Mouse (Mus musculus) liver, embryonic 11.5 days (tissue): ENCODE results near the gene Dbp. TPM values are rescaled to one million over a fixed set of nuclear protein-coding genes. Genes with fewer than 3 reads are reported as not detected.

Experiments used
- ATAC-seq: fragments of 200-750 bp; cut with Nextera tagmentation; replicated peaks from 2 replicates; pipeline ENCODE4 v1.8.0; 2017; ENCODE audit warnings: moderate number of reproducible peaks, mild to moderate bottlenecking, moderate TSS enrichment, moderate library complexity; ENCODE audit not compliant: low FRiP score
- DNase-seq: peaks from one replicate; pipeline ENCODE4 v3.0.0-alpha.2; 2017; ENCODE audit warnings: low spot score
- H3K27ac ChIP-seq: fragments of 300-500 bp; sonication (generic); 2 replicates; pipeline ENCODE4 v1.5.1; 2014; ENCODE audit warnings: mild to moderate bottlenecking, low read depth, low read length, control low read depth
- H3K27me3 ChIP-seq: fragments of 300-500 bp; sonication (generic); replicated peaks from 2 replicates; pipeline ENCODE4 v1.6.1; 2014; ENCODE audit warnings: low read length, mixed read lengths; ENCODE audit not compliant: control insufficient read depth, insufficient read depth
- H3K36me3 ChIP-seq: fragments of 300-500 bp; sonication (generic); 2 replicates; pipeline ENCODE4 v1.6.1; 2014; ENCODE audit warnings: mild to moderate bottlenecking, low read length, moderate library complexity, mixed read lengths; ENCODE audit not compliant: control insufficient read depth, insufficient read depth
- H3K4me1 ChIP-seq: fragments of 300-500 bp; sonication (generic); replicated peaks from 2 replicates; pipeline ENCODE4 v1.6.1; 2014; ENCODE audit warnings: low read length, mixed read lengths; ENCODE audit not compliant: control insufficient read depth, insufficient read depth
- H3K4me2 ChIP-seq: fragments of 300-500 bp; sonication (generic); 2 replicates; pipeline ENCODE4 v1.6.1; 2014; ENCODE audit warnings: mild to moderate bottlenecking, control low read depth, moderate library complexity
- H3K4me3 ChIP-seq: fragments of 300-500 bp; sonication (generic); 2 replicates; pipeline ENCODE4 v1.5.1; 2014; ENCODE audit warnings: low read depth, low read length, control low read depth
- H3K9ac ChIP-seq: fragments of 300-500 bp; sonication (generic); 2 replicates; pipeline ENCODE4 v1.6.1; 2014; ENCODE audit warnings: low read depth, low read length, control low read depth
- H3K9me3 ChIP-seq: fragments of 300-500 bp; sonication (generic); 2 replicates; pipeline ENCODE4 v1.6.1; 2016; ENCODE audit warnings: low read length, inconsistent platforms, mixed read lengths; ENCODE audit not compliant: control insufficient read depth
- WGBS: fragments of 180-500 bp; shearing (Covaris S2); extraction: QIAGEN DNeasy Blood & Tissue Kit; methylation state at CpG from one replicate; pipeline ENCODE4 v1.1.7; 2014; 5-methylcytosine and 5-hydroxymethylcytosine counted together
- polyA plus RNA-seq: library from polyadenylated mRNA; unstranded; fragments of >200 nt; fragmentation: Nextera tagmentation; extraction: Ambion mirVana; gene quantifications from 2 replicates; pipeline ENCODE4 v1.2.1, GENCODE M21; 2014

The Dbp gene
- polyA plus RNA-seq, 1 experiment from 2014 or later, result 1.8 TPM

DNA sequence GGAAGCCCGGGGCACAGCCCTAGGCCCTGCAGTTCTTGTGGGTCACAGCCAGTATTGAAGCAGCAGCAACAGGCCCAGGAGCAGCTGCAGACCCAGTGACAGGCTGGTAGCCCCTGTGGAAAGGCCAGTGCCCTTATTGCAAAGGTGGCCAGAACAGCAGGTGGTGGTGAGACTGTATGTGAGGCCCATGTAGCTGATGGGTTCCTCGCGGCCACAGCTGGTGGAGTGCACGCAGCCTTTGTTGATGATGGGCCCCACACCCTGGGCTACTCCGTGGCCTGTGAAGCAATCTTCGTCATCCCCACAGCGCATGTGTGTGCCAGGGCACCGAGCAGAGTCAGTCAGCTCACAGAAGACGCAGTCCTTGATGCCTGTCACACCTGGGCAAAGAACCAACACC, 20.3 kb downstream of the Dbp start:
- Histone ChIP-seq H3K4me1 (peaks cover 11% of the 10 kb centered on the region), H3K36me3 (peaks cover 60% of the 10 kb centered on the region), H3K27ac (no peak overlapping the region), H3K9ac (no peak overlapping the region), H3K4me3 (no peak overlapping the region), H3K9me3 (no peaks in the 10 kb centered on the region), H3K27me3 (no peaks in the 10 kb centered on the region), H3K4me2 (no peak overlapping the region)
- ATAC-seq (no peak), DNase-seq (no peak)
- 89% methylated on average over 9 of the region's 9 CpGs for WGBS

DNA sequence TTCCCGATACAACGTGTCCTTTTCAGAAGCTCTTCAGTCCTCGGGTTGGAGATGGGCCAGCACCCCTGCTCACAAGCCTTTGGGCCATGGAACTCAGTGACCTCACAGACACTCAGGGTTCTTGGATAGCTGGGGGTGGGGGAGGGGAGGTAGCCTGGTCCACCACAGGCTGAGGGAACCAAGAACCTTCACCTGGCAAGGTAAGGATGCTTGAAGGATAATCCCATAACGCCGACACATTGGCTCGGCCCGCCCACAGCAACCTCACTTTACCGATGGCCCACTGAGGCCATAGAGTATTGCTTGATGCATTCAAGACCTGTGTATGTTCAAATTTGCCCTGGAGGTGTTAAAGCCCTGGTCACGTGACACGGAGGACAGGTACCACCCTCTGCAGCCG, 20.8 kb downstream of the Dbp start, which contains the start of gene Spaca4:
Spaca4 (minus strand) TSS at position 101 of the 400 bp plus-strand sequence.
- Histone ChIP-seq H3K4me2 (no peak within 1 kb of the TSS), H3K27me3 (no peaks in the 10 kb centered on the region), H3K27ac (no peak within 1 kb of the TSS), H3K9me3 (no peaks in the 10 kb centered on the region), H3K4me3 (no peak within 1 kb of the TSS), H3K4me1 (peaks cover 12% of the 10 kb centered on the region), H3K9ac (no peak within 1 kb of the TSS), H3K36me3 (peaks cover 55% of the 10 kb centered on the region)
- ATAC-seq (no peak), DNase-seq (no peak)
- 88% methylated on average over 11 of the region's 11 CpGs for WGBS

DNA sequence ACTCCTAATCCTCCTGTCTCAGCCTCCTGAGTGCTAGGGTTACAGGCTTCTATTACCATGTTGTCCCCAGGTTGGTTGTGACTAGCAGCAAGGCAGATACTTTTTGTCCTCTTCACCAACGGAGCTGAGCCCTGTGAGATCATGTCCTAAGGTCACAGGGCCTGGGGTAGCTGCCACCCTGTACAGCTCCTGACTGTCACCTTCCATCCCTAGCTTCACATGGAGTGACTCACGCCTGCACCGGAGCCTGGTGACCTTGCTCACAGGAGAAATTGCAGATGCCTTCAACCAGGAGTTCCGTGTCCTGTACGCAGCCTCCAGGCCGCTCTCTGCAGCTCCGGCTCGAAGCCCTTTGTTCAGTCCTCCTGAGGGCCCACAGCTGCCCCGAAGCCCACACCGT, 21.5 kb downstream of the Dbp start:
- H3K9me3 ChIP-seq, result no peaks in the 10 kb centered on the region
- H3K4me3 ChIP-seq, result no peak overlapping the region
- no peak for ATAC-seq
- DNase-seq, result no peak
- H3K36me3 ChIP-seq, result peaks cover 50% of the 10 kb centered on the region
- no peak overlapping the region for H3K9ac ChIP-seq
- no peak overlapping the region for H3K4me2 ChIP-seq
- no peaks in the 10 kb centered on the region for H3K27me3 ChIP-seq
- WGBS, result 91% methylated on average over 10 of the region's 10 CpGs
- H3K4me1 ChIP-seq, result peaks cover 15% of the 10 kb centered on the region
- no peak overlapping the region for H3K27ac ChIP-seq

DNA sequence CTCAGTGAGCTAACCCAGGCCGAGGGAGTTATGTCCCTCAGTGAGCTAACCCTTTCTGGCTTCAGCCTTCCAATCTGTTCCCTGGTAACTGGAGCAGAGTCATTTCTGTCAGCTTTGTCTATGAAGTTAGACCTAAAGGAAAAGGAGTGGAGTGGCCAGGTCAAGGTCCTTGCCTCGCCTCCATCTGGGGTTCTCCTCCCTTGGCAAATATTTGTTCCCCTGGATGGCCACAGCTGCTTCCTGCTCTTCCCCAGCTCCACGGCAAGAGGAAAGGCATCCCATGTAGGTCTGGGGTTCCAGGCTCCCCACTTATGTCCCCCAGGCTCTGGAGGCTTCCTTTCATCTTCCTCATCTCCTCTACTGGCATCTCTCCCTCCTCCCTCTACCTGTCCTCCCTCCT, 22.7 kb downstream of the Dbp start:
- WGBS, result 77% methylated on average over 3 of the region's 3 CpGs
- ATAC-seq (no peak), DNase-seq (no peak)
- no peak overlapping the region for H3K4me3 ChIP-seq
- no peak overlapping the region for H3K4me2 ChIP-seq
- H3K4me1 ChIP-seq, result peaks cover 15% of the 10 kb centered on the region
- H3K27ac ChIP-seq, result no peak overlapping the region
- no peaks in the 10 kb centered on the region for H3K9me3 ChIP-seq
- no peak overlapping the region for H3K9ac ChIP-seq
- H3K36me3 ChIP-seq, result peaks cover 38% of the 10 kb centered on the region
- H3K27me3 ChIP-seq, result no peaks in the 10 kb centered on the region

DNA sequence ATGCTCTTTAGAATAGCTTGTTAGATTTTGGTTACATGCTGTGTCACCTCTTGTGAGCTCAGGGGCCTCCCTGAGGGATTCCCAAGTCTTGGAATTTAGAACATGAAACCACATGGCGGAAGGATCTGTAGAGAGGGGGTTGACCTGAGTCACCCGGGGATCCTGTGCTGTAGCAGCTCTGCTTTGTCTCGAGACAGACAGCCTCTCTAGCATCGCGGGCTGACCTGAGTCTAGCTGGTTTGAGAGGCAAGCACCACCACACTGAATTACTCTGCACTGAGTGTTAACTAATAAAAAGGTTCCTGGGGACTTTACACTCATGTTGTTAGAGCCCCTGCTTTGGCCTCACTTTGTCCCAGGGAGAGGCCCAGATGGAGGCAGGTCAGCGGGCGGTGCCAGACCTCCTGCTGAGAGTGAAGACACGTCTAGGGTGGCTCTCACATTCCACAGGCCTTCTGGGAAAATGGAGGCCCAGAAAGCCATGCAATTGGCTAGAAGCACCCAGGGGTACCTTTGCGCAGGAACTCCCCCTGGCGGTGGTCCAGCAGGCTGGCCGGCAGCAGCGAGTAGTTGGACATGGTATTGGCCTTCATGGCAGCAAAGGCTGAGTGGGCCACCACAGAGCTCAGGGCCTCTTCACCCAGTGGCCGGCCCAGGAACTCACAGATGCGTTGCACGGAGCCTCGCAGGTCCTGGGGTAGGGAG, 26.0 kb downstream of the Dbp start:
- H3K27ac ChIP-seq, result no peak overlapping the region
- peak; percentile 34 for ATAC-seq
- no peaks in the 10 kb centered on the region for H3K9me3 ChIP-seq
- 23% methylated on average over 16 of the region's 16 CpGs for WGBS
- H3K27me3 ChIP-seq, result no peaks in the 10 kb centered on the region
- no peak overlapping the region for H3K9ac ChIP-seq
- H3K36me3 ChIP-seq, result peaks cover 13% of the 10 kb centered on the region; the same call in 1 of the 2 replicates
- H3K4me2 ChIP-seq, result no peak overlapping the region
- H3K4me1 ChIP-seq, result peaks cover 15% of the 10 kb centered on the region
- DNase-seq, result peak; percentile 75
- no peak overlapping the region for H3K4me3 ChIP-seq

DNA sequence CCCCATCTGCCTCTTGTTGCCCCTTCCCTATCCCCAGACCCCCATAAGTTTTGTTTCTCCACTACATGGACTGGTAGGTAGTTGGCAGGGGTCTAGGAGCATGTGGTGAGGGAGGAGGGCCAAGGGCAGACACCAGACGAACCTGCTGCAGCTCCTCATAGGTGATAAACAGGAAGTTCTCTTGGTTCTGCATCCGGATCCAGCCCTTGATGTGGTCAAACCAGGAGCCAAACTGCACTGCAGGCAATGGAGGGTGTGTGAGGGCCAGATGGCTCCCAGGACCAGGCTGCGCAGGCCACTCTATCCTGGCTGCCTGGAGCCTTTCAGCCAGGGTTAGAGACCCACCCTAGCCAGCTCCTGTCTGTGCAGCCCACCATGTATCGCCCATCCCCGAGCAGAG, 28.6 kb downstream of the Dbp start:
- ATAC-seq (no peak), DNase-seq (no peak)
- Histone ChIP-seq H3K9ac (no peak overlapping the region), H3K9me3 (no peaks in the 10 kb centered on the region), H3K27me3 (no peaks in the 10 kb centered on the region), H3K4me1 (peaks cover 15% of the 10 kb centered on the region), H3K27ac (no peak overlapping the region), H3K4me3 (no peak overlapping the region), H3K36me3 (0 out of 2 replicates have a peak, but pooled peaks cover 4% of the 10 kb centered on the region), H3K4me2 (no peak overlapping the region)
- 69% methylated on average over 5 of the region's 5 CpGs for WGBS

DNA sequence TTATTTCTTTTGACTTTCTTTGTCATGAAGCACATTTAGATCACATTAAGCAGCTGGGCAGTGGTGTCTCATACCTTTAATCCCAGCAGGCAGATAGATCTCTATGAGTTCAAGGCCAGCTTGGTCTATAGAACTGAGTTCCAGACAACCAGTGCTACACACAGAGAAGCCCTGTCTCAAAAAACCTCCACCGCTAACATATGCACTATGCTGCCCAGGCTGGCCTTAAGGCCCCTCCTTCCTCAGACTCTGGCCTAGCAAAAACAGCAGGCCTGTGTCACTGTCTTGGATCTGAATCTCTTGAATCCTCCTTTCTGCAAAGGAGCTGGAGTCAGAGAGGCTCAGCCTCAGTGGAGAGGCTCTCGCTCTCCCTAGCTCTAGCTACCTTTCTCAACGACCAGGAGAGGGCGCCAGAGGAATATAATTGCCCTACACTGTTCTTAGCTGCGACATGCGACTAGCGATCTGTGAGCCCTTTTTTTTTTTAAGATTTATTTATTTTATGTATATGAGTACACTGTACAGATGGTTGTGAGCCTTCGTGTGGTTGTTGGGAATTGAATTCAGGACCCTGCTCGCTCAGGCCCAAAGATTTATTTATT, 34.4 kb downstream of the Dbp start:
- H3K9ac ChIP-seq, result no peak overlapping the region
- no peaks in the 10 kb centered on the region for H3K9me3 ChIP-seq
- no peak overlapping the region for H3K27ac ChIP-seq
- H3K27me3 ChIP-seq, result no peaks in the 10 kb centered on the region
- H3K4me2 ChIP-seq, result no peak overlapping the region
- DNase-seq (peak; percentile 69), ATAC-seq (peak; percentile 76)
- H3K4me3 ChIP-seq, result no peak overlapping the region
- no peaks in the 10 kb centered on the region for H3K36me3 ChIP-seq
- 6% methylated on average over 9 of the region's 9 CpGs for WGBS
- H3K4me1 ChIP-seq, result no peaks in the 10 kb centered on the region

DNA sequence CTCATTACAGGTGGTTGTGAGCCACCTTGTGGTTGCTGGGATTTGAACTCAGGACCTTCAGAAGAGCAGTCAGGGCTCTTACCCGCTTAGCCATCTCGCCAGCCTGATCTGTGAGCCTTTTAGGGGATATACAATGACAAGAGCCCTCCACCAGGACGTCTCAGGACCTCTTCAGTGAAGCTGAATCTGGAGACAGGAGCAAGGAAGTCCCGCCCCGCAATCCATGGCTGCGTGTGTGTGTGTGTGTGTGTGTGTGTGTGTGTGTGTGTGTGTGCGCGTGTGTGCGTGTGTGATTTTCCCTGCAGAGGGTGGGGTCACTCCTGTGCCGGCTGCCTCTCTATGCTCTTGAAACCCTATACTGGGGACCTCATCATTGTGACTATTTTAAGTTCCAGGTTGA, 34.9 kb downstream of the Dbp start:
- DNase-seq (no peak), ATAC-seq (no peak)
- H3K9ac ChIP-seq, result no peak overlapping the region
- 72% methylated on average over 10 of the region's 10 CpGs for WGBS
- H3K9me3 ChIP-seq, result no peaks in the 10 kb centered on the region
- no peaks in the 10 kb centered on the region for H3K27me3 ChIP-seq
- no peaks in the 10 kb centered on the region for H3K36me3 ChIP-seq
- H3K4me1 ChIP-seq, result no peaks in the 10 kb centered on the region
- no peak overlapping the region for H3K4me2 ChIP-seq
- no peak overlapping the region for H3K27ac ChIP-seq
- H3K4me3 ChIP-seq, result no peak overlapping the region

DNA sequence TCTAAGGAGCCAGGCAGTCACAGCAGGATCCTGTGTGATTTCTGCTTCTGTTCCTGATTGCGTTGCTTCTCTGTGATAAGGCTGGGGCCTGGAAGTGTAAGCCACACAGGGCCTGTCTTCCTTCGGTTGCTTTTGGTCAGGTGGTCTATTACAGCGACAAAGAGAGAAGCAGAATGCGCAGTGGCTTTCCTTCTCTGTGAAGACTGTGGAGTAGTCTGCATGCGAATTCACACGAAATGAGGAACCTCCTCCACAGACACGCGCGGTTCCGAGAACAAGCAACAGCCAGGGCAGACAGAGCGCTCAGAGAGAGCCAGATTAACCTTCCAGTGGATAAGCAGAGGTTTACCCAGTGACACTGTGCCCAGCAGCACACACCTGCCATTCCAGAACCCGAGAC, 36.4 kb downstream of the Dbp start:
- no peak for ATAC-seq
- Histone ChIP-seq H3K27me3 (no peaks in the 10 kb centered on the region), H3K27ac (no peak overlapping the region), H3K4me1 (no peaks in the 10 kb centered on the region), H3K4me3 (no peak overlapping the region; the same call in 1 of the 2 replicates), H3K9ac (no peak overlapping the region), H3K9me3 (no peaks in the 10 kb centered on the region), H3K36me3 (no peaks in the 10 kb centered on the region), H3K4me2 (peak overlapping the region; percentile 61)
- 58% methylated on average over 12 of the region's 12 CpGs for WGBS
- DNase-seq, result no peak
